Mouse (Mus musculus) heart, postnatal 0 days (tissue): ENCODE measurements at regions not wholly inside any gene's neighbourhood (a gene's known extent, or its start where the extent isn't known, plus 50 kb on each side); places are given as distances from the start of the nearest gene placed in this dataset.

Experiments
- CTCF ChIP-seq: IDR thresholded peaks from 2 replicates; pipeline ENCODE4 v1.5.1; 2016; ENCODE audit warnings: antibody characterized with exemption, control low read depth, low read depth
- EP300 ChIP-seq: IDR thresholded peaks from 2 replicates; pipeline ENCODE4 v1.6.1; 2016; ENCODE audit warnings: antibody characterized with exemption, low read depth

- TF ChIP-seq CTCF (peak; percentile 80), EP300 (no peak)
These were observed 236.3 kb upstream of the Far2 start for GRCm38 (mm10) chr6:147810710-147811109.
